Mouse (Mus musculus): ENCODE results near the gene Stk32b.

DNA sequence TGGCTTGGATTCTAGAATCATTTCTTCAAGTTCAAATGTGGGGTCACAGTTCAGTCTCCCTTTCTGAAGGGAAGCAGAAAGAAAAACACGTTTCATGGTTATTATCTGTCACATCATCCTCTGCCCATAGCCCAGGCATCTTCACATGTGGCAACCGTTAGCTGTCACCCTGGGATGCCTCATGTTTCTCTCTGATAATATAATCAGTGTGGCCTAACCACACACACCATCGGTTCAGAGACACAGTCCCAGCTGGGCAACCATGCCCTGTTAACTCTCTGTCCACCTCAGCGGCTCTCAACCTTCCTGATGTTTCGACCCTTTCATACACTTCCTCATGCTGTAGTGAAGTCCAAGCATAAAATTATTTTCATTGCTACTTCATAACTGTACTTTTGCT, 259.8 kb downstream of the Stk32b start:
- TF ChIP-seq CTCF (IDR thresholded peaks at IDR 0.05; ENCODE audit: insufficient read depth, low read depth, low read length) (no peak), POLR2A (IDR thresholded peaks at IDR 0.05; ENCODE audit: insufficient read depth, low read depth, low read length) (no peak)
